In the genomic region with DNA sequence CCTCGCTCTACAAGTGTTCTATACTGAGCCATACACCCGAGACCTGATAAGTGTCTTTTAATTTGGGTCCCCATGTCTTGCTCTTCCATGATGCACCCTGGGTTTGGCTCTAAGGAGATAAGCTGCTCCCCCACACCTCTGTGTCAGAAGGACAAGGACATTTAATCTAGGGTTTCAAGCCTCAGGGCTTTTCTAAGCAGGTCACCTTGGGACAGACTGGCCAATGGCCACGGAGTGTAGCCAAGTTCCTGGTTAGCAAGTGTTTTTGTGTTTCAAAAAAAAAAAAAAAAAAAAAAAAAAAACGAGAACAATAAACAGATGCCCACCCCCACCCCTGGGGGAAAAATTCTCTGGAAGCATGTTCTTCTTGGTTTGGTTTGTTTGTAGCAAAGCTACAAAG, we compare ENCODE assay signal across 13 mouse cellular contexts. TPM values are rescaled to one million over a fixed set of nuclear protein-coding genes. Genes with fewer than 3 reads are reported as not detected.
DNase-seq lines count a peak whose midpoint lies in the region; ATAC-seq and TF ChIP-seq lines count a peak whose summit lies in the region.
"Had no signal": no experiment of that assay in that cellular context is flagged by ENCODE, and none has a peak within 500 bp of the region (broad histone marks: within the 10 kb centered on the region; RNA-seq: fewer than 3 reads in every experiment).

No protein-coding gene starts in this region.

- 16% methylated on average over 4 of the region's 4 CpGs for WGBS in cerebellum, adult 2 months
- 90% methylated on average over 4 of the region's 4 CpGs for WGBS in limb, embryonic 10.5 days
- WGBS in hindbrain, embryonic 16.5 days: 91% methylated on average over 4 of the region's 4 CpGs

- peak overlapping the region; percentile 96 for H3K27ac ChIP-seq in cerebellum, adult 2 months (ENCODE audit: insufficient read depth, low read length)
- no peak overlapping the region for H3K27ac ChIP-seq in limb, embryonic 10.5 days
- H3K27ac ChIP-seq in hindbrain, embryonic 16.5 days (ENCODE audit: low read depth, low read length): no peak overlapping the region
- H3K27ac ChIP-seq: neural tube, embryonic 12.5 days had no signal

- H3K4me2 ChIP-seq in hindbrain, embryonic 16.5 days (ENCODE audit: low read length): no peak overlapping the region
- H3K4me2 ChIP-seq: neural tube, embryonic 12.5 days had no signal

- DNase-seq in cerebellum, adult 2 months: peak in 1 of 2 experiments; percentile 70
- DNase-seq in cerebellum, adult 8-10 months: no peak
- DNase-seq in CD4-positive helper T cell, adult 2 months (ENCODE audit: low read depth, low spot score): peak; percentile 6
- DNase-seq in cerebellum, postnatal 14 days: peak; percentile 68 to 72
- DNase-seq in kidney, postnatal 25 days: peak; percentile 80 to 90
- DNase-seq in limb, embryonic 10.5 days (ENCODE audit: low spot score): no peak
- no peak for DNase-seq in left cerebral cortex, postnatal 4 days
- DNase-seq: B cell, adult 2 months had no signal

- TF ChIP-seq CTCF in cerebellum, adult 2 months (IDR thresholded peaks at IDR 0.05; ENCODE audit: borderline replicate concordance, insufficient read depth, low read depth, low read length): no peak

- peaks cover 46% of the 10 kb centered on the region for H3K4me1 ChIP-seq in cerebellum, adult 2 months (ENCODE audit: control insufficient read depth, insufficient read depth, low read length)
- H3K4me1 ChIP-seq in limb, embryonic 10.5 days: peaks cover 25% of the 10 kb centered on the region
- peaks cover 36% of the 10 kb centered on the region for H3K4me1 ChIP-seq in hindbrain, embryonic 16.5 days (ENCODE audit: control insufficient read depth, insufficient read depth, low read depth, low read length)

- intact Hi-C loops in left cerebral cortex, postnatal 4 days (cut with DNase I): no loop called here

- no peaks in the 10 kb centered on the region for H3K36me3 ChIP-seq in limb, embryonic 10.5 days
- no peaks in the 10 kb centered on the region for H3K36me3 ChIP-seq in hindbrain, embryonic 16.5 days (ENCODE audit: control insufficient read depth, insufficient read depth, low read length)
- H3K36me3 ChIP-seq: neural tube, embryonic 12.5 days had no signal

- no peak overlapping the region for H3K9ac ChIP-seq in hindbrain, embryonic 16.5 days (ENCODE audit: low read depth, low read length)
- H3K9ac ChIP-seq: neural tube, embryonic 12.5 days had no signal

- H3K27me3 ChIP-seq in cerebellum, adult 2 months (ENCODE audit: control insufficient read depth, insufficient read depth, low read length): no peaks in the 10 kb centered on the region
- H3K27me3 ChIP-seq in limb, embryonic 10.5 days (ENCODE audit: low read depth, poor library complexity, severe bottlenecking): no peaks in the 10 kb centered on the region
- no peaks in the 10 kb centered on the region for H3K27me3 ChIP-seq in hindbrain, embryonic 16.5 days (replicated peaks; ENCODE audit: control insufficient read depth, insufficient read depth, low read length)
- H3K27me3 ChIP-seq: neural tube, embryonic 12.5 days had no signal

- TF ChIP-seq POLR2A in cerebellum, adult 2 months (IDR thresholded peaks at IDR 0.05; ENCODE audit: borderline replicate concordance, insufficient read depth, low read length): no peak

- no peak for ATAC-seq in hindbrain, embryonic 16.5 days
- ATAC-seq: intestine, postnatal 0 days had no signal

- no peak overlapping the region for H3K4me3 ChIP-seq in cerebellum, adult 2 months (replicated peaks; ENCODE audit: insufficient read depth, low read depth, low read length)
- H3K4me3 ChIP-seq in limb, embryonic 10.5 days: no peak overlapping the region
- H3K4me3 ChIP-seq in hindbrain, embryonic 16.5 days (ENCODE audit: low read length): no peak overlapping the region
- H3K4me3 ChIP-seq: neural tube, embryonic 12.5 days had no signal

- H3K9me3 ChIP-seq in limb, embryonic 10.5 days (replicated peaks): no peaks in the 10 kb centered on the region
- H3K9me3 ChIP-seq in hindbrain, embryonic 16.5 days (ENCODE audit: control insufficient read depth, low read length): no peaks in the 10 kb centered on the region
- H3K9me3 ChIP-seq: neural tube, embryonic 12.5 days had no signal

RNA-seq across cellular contexts. Expression of gene Klf13, which starts 9.6 kb away (rescaled TPM):
- 60.8 and 68.9 TPM in 2 replicates for polyA plus RNA-seq in cerebellum, adult 2 months (2012; rRNA removed)
- 17.2 and 17.9 TPM in 2 replicates for polyA plus RNA-seq in limb, embryonic 10.5 days (2016; fragmentation: Nextera tagmentation; extraction: Ambion mirVana)
- 10 to 100 TPM; 72.3 to 73.5 TPM for total RNA-seq in left cerebral cortex, postnatal 4 days (2021)
- 22.1 and 23.9 TPM in 2 replicates for polyA plus RNA-seq in hindbrain, embryonic 16.5 days (2015; fragmentation: Nextera tagmentation; extraction: Ambion mirVana)

RNA-seq across cellular contexts. Expression of gene E030018B13Rik, which starts 12.4 kb away (rescaled TPM):
- polyA plus RNA-seq in cerebellum, adult 2 months (2012; rRNA removed): not detected in 2 replicates
- polyA plus RNA-seq in limb, embryonic 10.5 days (2016; fragmentation: Nextera tagmentation; extraction: Ambion mirVana): not detected in 2 replicates
- total RNA-seq in left cerebral cortex, postnatal 4 days (2021): not detected
- polyA plus RNA-seq in hindbrain, embryonic 16.5 days (2015; fragmentation: Nextera tagmentation; extraction: Ambion mirVana): not detected in 2 replicates
- polyA plus RNA-seq: embryonic facial prominence, embryonic 14.5 days; intestine, postnatal 0 days; lung, embryonic 16.5 days had no signal

Comparison
In these comparisons a context has a peak if more than half of its experiments do, and no peak if none do; other contexts are left out.
1. DNase-seq: peak in CD4-positive helper T cell, adult 2 months (single experiment), cerebellum, postnatal 14 days (2 of 2) and kidney, postnatal 25 days (2 of 2); none in cerebellum, adult 8-10 months (single experiment), limb, embryonic 10.5 days (single experiment) and left cerebral cortex, postnatal 4 days (single experiment).